Mouse (Mus musculus) urinary bladder, postnatal 0 days (tissue): ENCODE data around the gene Vmn1r170. TPM values are rescaled to one million over a fixed set of nuclear protein-coding genes. Genes with fewer than 3 reads are reported as not detected.

Experiments
- polyA plus RNA-seq: library from polyadenylated mRNA; unstranded; fragments of >200 nt; fragmentation: Nextera tagmentation; extraction: Ambion mirVana; gene quantifications from 2 replicates; pipeline ENCODE4 v1.2.1, GENCODE M21; 2015

Vmn1r170 gene
- polyA plus RNA-seq, result not detected in 2 replicates

DNA sequence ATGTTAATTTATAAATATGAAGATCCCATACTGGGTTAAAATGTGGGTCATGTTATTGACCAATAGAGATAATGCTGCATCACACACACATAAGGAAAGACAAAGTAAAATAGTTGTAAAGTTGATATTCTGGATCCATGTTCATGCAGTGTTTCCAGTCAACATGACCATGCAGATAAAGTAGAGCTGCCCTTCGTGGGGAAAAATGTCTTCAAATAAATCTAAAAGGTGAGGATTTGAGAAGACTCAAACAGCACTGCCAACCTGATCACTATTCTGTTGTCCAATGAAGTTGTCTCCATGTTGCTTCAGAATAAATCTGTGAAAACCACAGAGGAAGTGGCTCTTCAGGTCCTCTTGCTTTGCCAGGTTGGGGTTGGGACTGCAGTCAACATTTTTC lies at the start of gene Vmn1r170:
TSS of gene Vmn1r170 (plus strand) at position 301 of the 400 bp plus-strand sequence.

DNA sequence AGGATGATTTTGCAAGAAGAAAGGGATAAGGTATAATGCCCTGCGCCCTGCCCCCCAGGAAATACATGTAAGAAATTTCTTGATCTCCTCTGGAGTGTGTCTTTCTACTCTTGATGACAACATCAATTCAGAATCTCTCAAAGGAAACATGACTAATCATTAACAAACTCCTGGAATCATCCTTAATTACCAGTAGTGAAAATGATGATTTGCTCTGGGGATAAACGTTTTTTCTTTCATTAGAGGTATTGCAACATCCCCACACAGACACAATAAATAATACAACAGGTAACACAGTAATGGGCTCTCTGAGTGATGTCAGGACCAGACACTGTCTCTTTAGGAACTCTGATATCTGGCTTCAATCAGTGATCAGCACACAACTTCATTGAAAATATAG lies 30.7 kb upstream of the Vmn1r170 start, which contains the start of gene Vmn1r169:
TSS of gene Vmn1r169 (plus strand) at position 301 of the 400 bp plus-strand sequence.

DNA sequence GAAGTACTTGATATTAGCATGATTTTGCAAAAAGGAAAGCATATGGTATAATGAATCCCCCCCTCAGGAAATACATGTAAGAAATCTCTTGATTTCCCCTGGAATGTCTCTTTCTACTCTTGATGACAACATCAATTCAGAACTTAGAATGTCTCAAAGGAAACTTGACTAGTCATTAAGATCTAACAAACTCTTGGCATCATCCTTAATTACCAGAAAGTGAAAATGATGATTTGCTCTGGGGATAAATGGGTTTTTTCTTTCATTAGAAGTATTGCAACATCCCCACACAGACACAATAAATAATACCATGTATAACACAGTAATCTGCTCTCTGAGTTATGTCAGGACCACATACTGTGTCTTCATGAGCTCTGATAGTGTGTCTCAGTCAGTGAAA lies 24.4 kb downstream of the Vmn1r170 start, which contains the start of gene Vmn1r171:
TSS of gene Vmn1r171 (plus strand) at position 301 of the 400 bp plus-strand sequence.

Other genes starting within 250 kb of the Vmn1r170 start
- gene Nlrp5, start 220.3 kb upstream of the Vmn1r170 start, polyA plus RNA-seq, result not detected in 2 replicates
- not detected in 2 replicates for gene Vmn1r167, start 99.0 kb upstream of the Vmn1r170 start, polyA plus RNA-seq
- not detected in 2 replicates for gene Vmn1r168, start 66.4 kb upstream of the Vmn1r170 start, polyA plus RNA-seq
- gene Vmn1r169, start 30.6 kb upstream of the Vmn1r170 start, polyA plus RNA-seq, result not detected in 2 replicates
- not detected in 2 replicates for gene Vmn1r171, start 24.5 kb downstream of the Vmn1r170 start, polyA plus RNA-seq
- gene Vmn1r172, start 52.1 kb downstream of the Vmn1r170 start, polyA plus RNA-seq, result not detected in 2 replicates
- not detected in 2 replicates for gene Vmn1r173, start 94.5 kb downstream of the Vmn1r170 start, polyA plus RNA-seq
- not detected in 2 replicates for gene Vmn1r174, start 146.1 kb downstream of the Vmn1r170 start, polyA plus RNA-seq
- not detected in 2 replicates for gene Vmn1r175, start 204.5 kb downstream of the Vmn1r170 start, polyA plus RNA-seq
- gene Vmn1r176, start 231.2 kb downstream of the Vmn1r170 start, polyA plus RNA-seq, result not detected in 2 replicates